Mouse (Mus musculus): Measurements from ENCODE around the gene Eif3d. TPM values are rescaled to one million over a fixed set of nuclear protein-coding genes. Genes with fewer than 3 reads are reported as not detected.

Eif3d gene
- total and polyA plus RNA-seq, 3 experiments: 302 to 493 (median 344) TPM

- TF ChIP-seq UBTF (IDR thresholded peaks at IDR 0.05; ENCODE audit: low read depth, low read length) (peak; percentile 71; the same call in 1 of the 2 replicates), ZC3H11A (IDR thresholded peaks at IDR 0.05; ENCODE audit: low read depth, low read length) (no peak), JUN (IDR thresholded peaks at IDR 0.05; ENCODE audit: insufficient read depth, low read depth, low read length) (no peak), SIN3A (IDR thresholded peaks at IDR 0.05; ENCODE audit: low read length) (peak; percentile 93), KAT2A (IDR thresholded peaks at IDR 0.05; ENCODE audit: insufficient replicate concordance, low read length) (peak; percentile 75; the same call in 1 of the 2 replicates), GABPA (IDR thresholded peaks at IDR 0.05; ENCODE audit: insufficient replicate concordance, low read depth, low read length) (peak; percentile 4; the same call in 1 of the 2 replicates), RCOR1 (conservative IDR thresholded peaks at IDR 0.05; ENCODE audit: low read depth, low read length) (no peak), CHD1 (IDR thresholded peaks at IDR 0.05; ENCODE audit: low read depth, low read length) (no peak), CHD2 (IDR thresholded peaks at IDR 0.05; ENCODE audit: low read length) (peak; percentile 72), BHLHE40 (IDR thresholded peaks at IDR 0.05; ENCODE audit: low read depth, low read length) (peak; percentile 75), NELFE (IDR thresholded peaks at IDR 0.05; ENCODE audit: low read depth, low read length) (peak; percentile 75), JUND (conservative IDR thresholded peaks at IDR 0.05; ENCODE audit: low read depth, low read length) (peak; percentile 51; the same call in 1 of the 2 replicates), MAZ (IDR thresholded peaks at IDR 0.05; ENCODE audit: low read depth, low read length) (peak; percentile 99), ZMIZ1 (IDR thresholded peaks at IDR 0.05; ENCODE audit: low read depth, low read length) (peak; percentile 69), MAFK (IDR thresholded peaks at IDR 0.05; ENCODE audit: insufficient replicate concordance, low read length) (0 out of 2 replicates have a peak, but pooled peaks have one; percentile 39)
These were observed 41.8 kb downstream of the Eif3d start, which contains the start of gene Txn2 (continued) for GRCm38 (mm10) chr15:77928673-77929331.

- Histone ChIP-seq H3K36me3 (replicated peaks in 1 of 2; ENCODE audit: control insufficient read depth in 1 of 2, insufficient read depth in 1 of 2, low read length in 1 of 2) (peaks cover 29 to 42% of the 10 kb centered on the region in 2 experiments), H3K27ac (ENCODE audit: insufficient read depth, low read depth) (no peak overlapping the region), H3K79me2 (replicated peaks; ENCODE audit: control insufficient read depth, extremely low read depth, insufficient read depth, poor library complexity, severe bottlenecking) (peaks cover 12% of the 10 kb centered on the region), H3K9ac (ENCODE audit: insufficient read depth, low read depth) (peak overlapping the region; percentile 63), H3K4me1 (ENCODE audit: control insufficient read depth in 1 of 2, insufficient read depth in 2 of 2) (peaks cover 15 to 48% of the 10 kb centered on the region in 2 experiments), H3K4me3 (replicated peaks in 1 of 3; ENCODE audit: low read depth in 2 of 3, low read length in 2 of 3, poor library complexity in 1 of 3) (peak overlapping the region; percentile 62 to 81 (median 63)), H3K9me3 (replicated peaks; ENCODE audit: low read length) (no peaks in the 10 kb centered on the region), H3K27me3 (replicated peaks) (no peaks in the 10 kb centered on the region), H3K4me2 (ENCODE audit: insufficient read depth, low read depth, poor library complexity, severe bottlenecking) (peak overlapping the region; percentile 73)
- TF ChIP-seq USF1 (IDR thresholded peaks at IDR 0.05; ENCODE audit: low read depth, low read length) (no peak), CTCF (conservative IDR thresholded peaks at IDR 0.05 in 1 of 2, IDR thresholded peaks at IDR 0.05 in 1 of 2; ENCODE audit: low read depth in 2 of 2, low read length in 2 of 2) (no peak), ZNF384 (IDR thresholded peaks at IDR 0.05; ENCODE audit: low read depth, low read length) (no peak), MEF2A (IDR thresholded peaks at IDR 0.05; ENCODE audit: borderline replicate concordance, low read depth, low read length) (no peak)
- dilution Hi-C loops (cut with MboI; ENCODE audit: extremely low pct_ligation_motif_present, extremely low pct_unique_long_range_greater_than_20kb, low sequenced_read_pairs) (no loop called here), in situ Hi-C loops (cut with MboI; ENCODE audit: low pct_ligation_motif_present, low pct_unique_long_range_greater_than_20kb, low sequenced_read_pairs) (no loop called here)
- no peak for DNase-seq (ENCODE audit: extremely low read depth)
These were observed 42.5 kb downstream of the Eif3d start for GRCm38 (mm10) chr15:77928091-77928490.

Data from CH12.LX (cell line).